Mouse (Mus musculus): ENCODE measurements around the gene Cnr2.

DNA sequence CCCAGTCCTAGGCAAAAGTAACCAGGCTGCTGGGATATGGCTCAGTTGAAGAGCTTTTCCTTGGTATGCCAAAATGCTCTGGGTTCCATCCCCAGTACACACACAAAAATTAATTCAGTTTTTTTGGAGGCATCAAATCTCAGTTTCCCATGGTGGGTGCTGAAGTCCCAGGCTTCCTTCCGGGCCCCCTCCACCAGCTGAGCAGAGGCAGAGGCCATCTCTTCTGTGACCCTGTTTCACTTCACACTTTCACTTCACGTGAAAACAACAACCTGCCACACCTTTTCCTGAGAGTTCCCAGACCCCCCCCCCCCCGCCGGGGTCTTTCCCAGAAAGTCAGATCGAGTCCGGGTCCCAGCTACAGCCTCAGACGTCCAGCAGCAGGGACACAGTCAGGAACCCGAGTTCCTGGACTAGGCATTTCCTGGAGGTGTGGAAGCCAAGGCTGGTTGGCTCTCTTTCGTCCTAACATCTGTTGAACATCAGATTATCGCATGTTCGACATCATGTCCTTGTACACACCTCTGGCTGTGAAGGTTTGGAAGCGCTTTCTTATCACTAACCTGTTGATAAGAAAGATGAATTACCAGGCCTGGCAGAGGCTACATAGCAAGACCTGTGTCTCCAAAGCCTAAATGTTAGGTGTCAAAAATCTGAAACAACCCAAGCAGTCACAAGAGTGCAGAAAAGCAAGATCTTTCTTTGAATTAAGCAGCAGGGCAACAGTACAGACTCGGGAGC lies 14.3 kb downstream of the Cnr2 start:
- TF ChIP-seq CTCF (conservative IDR thresholded peaks at IDR 0.05; ENCODE audit: low read length) (no peak), POU5F1 (IDR thresholded peaks at IDR 0.05; ENCODE audit: borderline replicate concordance, low read length) (no peak), NANOG (IDR thresholded peaks at IDR 0.05; ENCODE audit: borderline replicate concordance, low read length) (no peak)

Measured in E14TG2a.4 (cell line).